Mouse (Mus musculus) T-helper 1 cell (primary cell): ENCODE results near the gene Wwox.

Experiments
- in situ Hi-C: fragments of 300-600 bp; cut with MboI, MseI; formaldehyde crosslinking; loops from one replicate; pipeline ENCODE4 v1.15.1; 2025; ENCODE audit warnings: high pct_unique_total_duplicates

The Wwox gene

GRCm38 (mm10) chr8:115214870-115215269 lies 775.4 kb downstream of the Wwox start:
- in situ Hi-C loops: no loop called here

- in situ Hi-C loops: no loop called here
These were observed 777.3 kb downstream of the Wwox start for GRCm38 (mm10) chr8:115216801-115217200.

GRCm38 (mm10) chr8:115222545-115222944 lies 783.1 kb downstream of the Wwox start:
- in situ Hi-C loops: no loop called here

GRCm38 (mm10) chr8:115226781-115227583 lies 787.5 kb downstream of the Wwox start:
- in situ Hi-C loops: no loop called here

GRCm38 (mm10) chr8:115228903-115229302 lies 789.4 kb downstream of the Wwox start:
- in situ Hi-C loops: no loop called here

GRCm38 (mm10) chr8:115234068-115234467 lies 794.6 kb downstream of the Wwox start:
- in situ Hi-C loops: loop anchor here (5.0 kb wide), 1 partner anchor 473 kb away; the partner anchor contains the start of gene Maf

- in situ Hi-C loops: no loop called here
These were observed 798.1 kb downstream of the Wwox start for GRCm38 (mm10) chr8:115237596-115237995.

- in situ Hi-C loops: no loop called here
These were observed 804.1 kb downstream of the Wwox start for GRCm38 (mm10) chr8:115243465-115244027.

- in situ Hi-C loops: no loop called here
These were observed 810.4 kb downstream of the Wwox start for GRCm38 (mm10) chr8:115249688-115250366.

- in situ Hi-C loops: no loop called here
These were observed 816.1 kb downstream of the Wwox start for GRCm38 (mm10) chr8:115255550-115255949.

GRCm38 (mm10) chr8:115257417-115257816 lies 818.0 kb downstream of the Wwox start:
- in situ Hi-C loops: no loop called here

- in situ Hi-C loops: no loop called here
These were observed 820.4 kb downstream of the Wwox start for GRCm38 (mm10) chr8:115259806-115260205.

GRCm38 (mm10) chr8:115267196-115267595 lies 827.7 kb downstream of the Wwox start:
- in situ Hi-C loops: no loop called here

- in situ Hi-C loops: no loop called here
These were observed 830.1 kb downstream of the Wwox start for GRCm38 (mm10) chr8:115269601-115270000.

GRCm38 (mm10) chr8:115273976-115274375 lies 834.5 kb downstream of the Wwox start:
- in situ Hi-C loops: loop anchor here (10.0 kb wide), 1 partner anchor 899 kb away; no protein-coding TSS in a partner anchor

GRCm38 (mm10) chr8:115276281-115276680 lies 836.8 kb downstream of the Wwox start:
- in situ Hi-C loops: loop anchor here (10.0 kb wide), 1 partner anchor 901 kb away; no protein-coding TSS in a partner anchor

- in situ Hi-C loops: loop anchor here (10.0 kb wide), 1 partner anchor 903 kb away; no protein-coding TSS in a partner anchor
These were observed 838.8 kb downstream of the Wwox start for GRCm38 (mm10) chr8:115278291-115278690.

- in situ Hi-C loops: no loop called here
These were observed 850.8 kb downstream of the Wwox start for GRCm38 (mm10) chr8:115290224-115290623.

- in situ Hi-C loops: no loop called here
These were observed 857.3 kb downstream of the Wwox start for GRCm38 (mm10) chr8:115296760-115297159.

- in situ Hi-C loops: no loop called here
These were observed 863.0 kb downstream of the Wwox start for GRCm38 (mm10) chr8:115302484-115302883.

- in situ Hi-C loops: no loop called here
These were observed 868.0 kb downstream of the Wwox start for GRCm38 (mm10) chr8:115307412-115307811.

- in situ Hi-C loops: no loop called here
These were observed 871.5 kb downstream of the Wwox start for GRCm38 (mm10) chr8:115311003-115311402.
